Mouse (Mus musculus) embryo, embryonic 10 days (tissue): Measurements from ENCODE around the gene Keap1.
"Not testable (repeated sequence)": the region's sequence is repeated elsewhere in the genome, so short reads cannot be mapped to it uniquely, and the experiment has no call there.

Experiments
- DNase-seq: peaks from one replicate; pipeline ENCODE4 v3.0.0-alpha.2; 2015; ENCODE audit warnings: low spot score

Gene Keap1

DNA sequence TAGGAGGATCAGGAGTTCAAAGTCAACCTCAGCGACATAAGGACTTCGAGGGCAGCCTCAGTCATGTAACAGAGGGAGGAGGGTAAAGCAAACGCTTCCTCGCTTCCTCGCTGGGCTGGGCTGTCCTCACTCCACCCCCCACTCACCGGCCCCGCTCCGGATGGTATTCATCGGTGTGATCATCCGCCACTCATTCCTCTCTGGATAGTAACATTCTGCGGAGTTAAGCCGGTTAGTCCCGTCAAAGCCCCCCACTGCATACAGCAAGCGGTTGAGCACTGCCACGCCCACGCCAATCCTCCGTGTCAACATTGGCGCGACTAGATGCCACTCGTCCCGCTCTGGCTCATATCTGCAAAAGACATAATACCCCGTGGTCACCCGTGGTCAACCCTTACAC, 7.6 kb downstream of the Keap1 start:
- DNase-seq, result no peak

DNA sequence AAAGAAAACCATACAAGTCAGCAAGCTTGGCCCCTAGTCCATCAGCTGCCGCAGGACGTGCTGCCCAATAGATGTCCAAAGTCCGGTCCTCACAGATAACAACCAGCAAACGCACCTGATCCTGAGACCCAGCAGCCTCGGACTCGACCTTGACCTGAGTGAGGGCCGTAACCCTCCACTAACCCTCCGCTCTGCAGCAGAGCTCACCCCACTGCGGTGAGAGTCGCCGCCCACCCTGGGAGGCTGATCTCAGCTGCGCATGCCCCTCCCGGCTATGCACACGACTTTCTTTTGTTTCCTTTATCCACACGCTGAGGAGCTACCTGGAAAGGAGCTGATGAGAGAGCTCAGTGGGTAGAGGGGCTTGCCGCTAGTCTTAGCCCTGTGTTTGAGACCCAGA, 11.8 kb downstream of the Keap1 start:
- peak; percentile 67 for DNase-seq

DNA sequence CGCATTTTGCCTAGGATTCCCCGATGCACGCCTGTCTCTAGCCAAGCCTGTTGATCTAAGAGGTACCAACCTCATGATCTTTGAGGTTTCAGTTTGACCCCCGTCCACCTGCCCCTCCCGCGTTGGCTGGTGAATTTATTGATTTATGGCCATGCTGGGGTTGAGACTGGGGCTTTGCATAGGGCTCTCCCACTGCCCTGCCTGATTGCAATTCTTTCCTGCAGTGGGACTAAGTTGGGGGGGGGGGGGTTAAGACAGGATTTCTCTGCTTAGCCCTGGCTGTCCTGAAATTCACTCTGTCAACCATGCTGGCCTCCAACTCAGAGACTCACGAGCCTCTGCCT, 13.8 kb downstream of the Keap1 start:
- no peak for DNase-seq

DNA sequence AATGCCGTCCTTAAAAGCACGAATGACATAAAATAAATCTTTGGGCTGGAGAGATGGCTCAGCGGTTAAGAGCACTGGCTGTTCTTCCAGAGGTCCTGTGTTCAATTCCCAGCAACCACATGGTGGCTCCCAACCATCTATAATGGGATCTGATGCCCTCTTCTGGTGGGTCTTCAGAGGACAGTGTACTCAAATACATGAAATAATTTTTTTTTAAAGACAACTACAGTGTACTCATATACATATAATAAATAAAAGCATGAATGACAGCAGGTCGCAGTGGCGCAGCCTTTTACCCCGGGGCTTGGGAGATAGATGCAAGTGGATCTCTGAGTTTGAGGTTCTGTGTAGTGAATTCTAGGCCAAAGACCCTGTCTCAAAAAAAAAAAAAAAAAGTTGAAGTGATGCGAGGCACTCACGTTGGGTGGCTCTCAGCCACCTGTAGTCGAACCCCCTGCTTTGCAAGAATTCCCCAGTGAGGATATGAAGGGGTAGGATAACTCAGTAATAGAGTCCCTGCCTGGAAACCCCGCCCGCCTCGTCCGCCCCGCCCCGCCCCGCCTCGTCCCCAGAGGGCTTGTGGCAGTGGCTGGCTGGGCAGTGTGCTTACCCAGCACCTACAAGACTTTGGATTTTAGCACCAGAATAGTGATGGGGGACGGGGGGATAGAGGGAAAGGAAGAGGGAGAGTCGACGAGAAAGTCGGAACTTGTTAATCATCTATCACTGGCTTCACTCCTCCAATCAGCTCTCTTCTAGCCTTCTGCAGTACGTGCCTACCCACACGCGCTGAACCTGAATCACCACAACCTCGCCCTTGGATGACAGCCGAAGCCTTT, 14.4 kb downstream of the Keap1 start:
- DNase-seq, result peak; percentile 81

DNA sequence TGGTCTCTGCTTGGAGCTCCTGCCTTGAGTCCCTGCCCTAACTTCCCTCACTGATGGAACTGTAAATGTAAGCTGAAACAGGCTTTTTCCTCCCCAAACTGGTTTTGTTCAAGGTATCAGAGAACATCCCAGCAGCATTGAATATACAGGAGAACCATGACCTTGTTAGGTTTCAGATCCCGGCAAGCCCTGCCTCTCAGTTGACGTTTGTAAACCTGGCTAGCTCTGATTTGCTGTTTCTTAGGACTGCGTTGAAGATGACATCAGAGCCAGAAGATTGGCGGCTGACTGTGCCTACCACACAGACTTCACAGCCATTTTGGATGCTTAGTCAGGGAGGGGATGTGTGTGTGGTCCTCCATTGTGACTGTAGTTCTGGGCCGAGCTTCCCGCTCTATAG, 15.3 kb downstream of the Keap1 start:
- no peak for DNase-seq

DNA sequence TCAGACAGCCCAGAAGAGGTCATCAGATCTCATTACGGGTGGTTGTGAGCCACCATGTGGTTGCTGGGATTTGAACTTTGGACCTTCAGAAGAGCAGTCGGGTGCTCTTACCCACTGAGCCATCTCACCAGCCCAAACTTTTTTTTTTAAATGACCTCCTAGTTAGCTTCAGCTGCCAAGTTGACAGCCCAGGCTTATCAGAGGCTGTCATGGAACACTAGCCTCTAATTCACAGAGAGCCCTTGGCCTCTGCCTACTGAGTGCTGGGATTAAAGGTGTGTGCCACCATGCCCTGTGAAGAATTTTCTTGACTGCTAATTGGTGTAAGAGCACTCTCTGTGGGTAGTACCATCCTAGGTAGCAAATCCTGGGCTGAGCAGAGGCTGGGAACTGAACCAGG, 15.7 kb downstream of the Keap1 start:
- DNase-seq, result not testable (repeated sequence)

DNA sequence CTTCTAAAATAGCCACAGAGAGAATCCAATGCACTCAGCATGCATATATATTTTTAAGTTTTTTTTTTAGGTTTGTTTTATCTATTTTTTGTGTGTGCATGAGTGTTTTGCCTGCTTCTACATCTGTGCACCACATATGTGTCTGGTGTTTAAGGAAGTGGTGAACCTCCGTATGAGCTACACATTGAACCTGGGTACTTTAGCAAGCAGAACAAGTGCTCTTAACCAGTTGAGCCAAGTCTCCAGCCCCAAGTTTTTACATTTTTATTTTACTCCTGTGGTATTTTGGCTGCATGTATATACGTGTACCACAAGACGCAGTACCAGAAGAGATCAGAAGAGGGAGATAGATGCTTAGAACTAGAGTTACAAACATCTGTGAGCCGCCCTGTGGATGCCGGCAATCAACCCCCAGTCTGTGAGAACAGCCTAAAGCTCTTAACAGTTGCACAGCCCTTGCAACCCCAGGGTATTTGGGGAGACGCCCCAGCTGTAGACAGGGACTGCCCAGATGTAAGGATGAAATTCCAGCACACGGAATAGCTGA, 17.7 kb downstream of the Keap1 start:
- DNase-seq, result peak; percentile 89

DNA sequence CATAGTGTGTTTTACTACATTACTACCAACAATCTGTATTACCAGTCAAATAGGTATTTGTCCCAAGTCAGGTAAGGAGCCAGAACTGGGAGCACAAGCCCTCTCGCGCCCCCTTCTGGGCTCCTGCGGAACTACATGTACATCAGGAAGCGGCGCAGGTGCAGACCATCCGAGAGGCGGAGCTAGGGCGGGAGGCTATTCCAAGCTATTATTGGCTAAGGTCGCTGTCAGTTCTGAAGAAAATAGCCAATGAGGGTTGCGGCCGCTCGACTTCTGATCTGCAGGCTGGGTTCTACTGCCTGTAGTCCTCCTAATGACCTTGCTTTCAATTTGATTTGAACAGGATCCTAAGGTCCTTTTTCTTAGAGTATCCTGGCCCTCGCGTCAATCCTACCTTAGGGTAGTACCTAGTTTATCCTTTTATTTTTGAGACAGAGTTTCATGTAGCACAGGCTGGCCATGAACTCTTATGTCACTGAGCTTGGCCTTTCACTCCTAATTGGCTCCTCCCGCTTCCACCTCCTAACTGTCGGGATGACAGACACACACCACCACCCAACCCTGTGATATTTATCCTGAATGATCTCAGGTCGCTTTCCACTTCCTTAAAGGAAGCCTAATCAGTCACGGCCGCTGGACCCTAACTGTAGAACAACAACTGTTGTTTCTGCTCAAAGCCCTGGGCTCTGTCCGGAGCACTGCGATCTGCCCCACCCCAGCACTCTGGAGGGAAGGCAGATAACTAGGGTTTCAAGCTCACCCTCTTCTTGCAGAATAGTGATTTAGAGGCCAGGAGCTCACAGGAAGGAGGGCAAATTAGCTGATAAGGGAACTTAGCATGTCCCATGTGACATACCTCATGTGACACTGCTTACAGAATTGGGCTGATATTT, 18.4 kb downstream of the Keap1 start:
- DNase-seq, result peak; percentile 94

DNA sequence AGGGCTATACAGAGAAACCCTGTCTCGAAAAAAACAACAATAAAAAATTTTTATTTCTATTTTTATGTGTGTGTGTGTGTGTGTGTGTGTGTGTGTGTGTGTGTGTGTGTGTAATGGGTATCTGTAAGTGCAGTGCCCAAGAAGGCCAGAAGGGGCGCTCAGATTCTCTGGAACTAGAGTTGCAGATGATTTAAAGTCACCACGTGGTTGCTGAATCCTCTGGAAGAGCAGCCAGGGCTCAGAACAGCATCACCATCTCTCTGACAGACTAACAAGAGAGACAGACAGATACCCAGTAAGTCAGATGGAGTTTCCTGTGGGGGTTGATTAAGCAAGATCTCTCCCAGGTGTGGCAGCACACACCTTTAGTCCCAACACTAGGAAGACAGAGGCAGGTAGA, 19.3 kb downstream of the Keap1 start:
- DNase-seq, result no peak

DNA sequence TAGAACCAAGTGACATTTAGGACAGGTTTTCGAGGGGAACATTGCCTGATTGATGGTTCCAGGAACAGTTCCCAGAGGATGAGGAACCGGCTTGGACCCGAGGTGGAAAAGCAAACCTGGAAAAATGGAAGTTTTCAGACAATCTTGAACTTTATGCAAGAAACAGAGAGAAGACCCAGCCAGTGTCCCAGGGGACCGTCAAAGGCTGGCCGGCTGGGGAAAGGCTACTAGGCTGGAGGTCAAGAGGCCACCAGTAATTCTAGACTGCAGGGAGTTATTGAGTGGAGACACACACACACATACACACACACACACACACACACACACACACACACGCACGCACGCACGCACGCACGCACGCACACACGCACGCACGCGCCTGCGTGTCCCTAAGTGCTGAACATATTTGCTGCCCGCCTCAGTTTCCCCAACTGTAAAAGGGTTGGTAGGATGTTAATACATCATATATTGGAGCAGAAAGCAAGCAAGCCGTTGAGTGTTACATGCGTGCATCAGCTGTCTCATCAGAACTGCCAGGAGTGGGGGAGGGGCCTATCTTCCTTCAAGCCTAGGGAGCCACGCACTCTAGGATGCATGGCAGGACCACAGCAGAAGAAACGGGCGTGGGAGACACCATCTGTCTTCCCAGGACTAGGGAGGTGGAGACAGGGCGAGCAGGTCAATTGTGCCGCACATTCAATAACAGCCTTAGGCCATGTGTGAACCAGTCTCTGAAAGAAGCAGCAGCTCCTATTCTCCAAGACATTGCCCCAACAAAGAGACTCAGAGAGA, 22.9 kb downstream of the Keap1 start:
- DNase-seq, result peak; percentile 59

DNA sequence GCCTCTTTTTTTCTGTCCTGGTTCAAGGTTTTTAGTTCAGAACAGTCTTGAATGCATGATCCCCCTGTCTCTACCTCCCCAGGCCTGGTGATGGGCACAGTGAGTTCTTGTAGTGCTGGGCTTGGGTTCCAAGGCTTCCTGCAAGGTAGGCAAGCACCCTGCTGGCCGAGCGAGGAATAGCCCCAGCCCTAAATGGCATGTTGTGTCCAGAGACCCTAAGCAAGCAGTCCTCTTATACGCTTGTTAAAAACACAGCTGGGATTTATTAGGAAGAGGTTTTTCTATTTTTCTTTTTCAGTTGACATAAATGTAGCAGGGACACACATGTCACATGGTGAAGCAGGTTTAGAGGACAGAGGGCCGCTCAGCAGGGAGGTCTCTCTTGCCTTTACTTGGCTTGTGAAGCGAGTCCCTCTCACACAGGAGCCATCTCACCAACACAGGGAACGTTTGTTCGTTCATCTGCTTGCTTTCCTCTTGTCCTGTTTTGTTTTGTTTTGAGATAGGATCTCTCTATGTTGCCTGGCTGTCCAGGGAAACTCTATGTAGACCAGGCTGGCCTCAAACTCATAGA, 25.5 kb downstream of the Keap1 start:
- DNase-seq, result peak; percentile 77

DNA sequence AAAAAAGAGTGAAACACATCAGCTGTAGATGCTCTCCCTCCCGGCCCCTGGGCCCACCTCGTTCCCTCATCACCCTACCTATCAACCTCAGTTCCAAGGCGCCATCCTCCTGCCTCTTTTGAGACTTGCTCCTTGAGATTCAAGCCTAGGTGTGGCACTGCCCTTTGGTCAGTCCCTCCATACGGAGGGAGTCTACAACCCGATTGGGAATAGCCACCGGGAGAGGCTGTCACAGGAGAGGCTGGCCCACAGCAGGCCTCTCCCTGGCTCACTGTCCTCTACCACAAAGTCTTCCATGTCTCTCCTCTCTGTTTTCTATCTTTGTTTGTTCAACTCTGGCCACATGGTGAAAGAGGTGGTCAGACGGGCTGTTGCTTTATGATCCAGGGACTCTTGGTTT, 27.5 kb downstream of the Keap1 start:
- no peak for DNase-seq

DNA sequence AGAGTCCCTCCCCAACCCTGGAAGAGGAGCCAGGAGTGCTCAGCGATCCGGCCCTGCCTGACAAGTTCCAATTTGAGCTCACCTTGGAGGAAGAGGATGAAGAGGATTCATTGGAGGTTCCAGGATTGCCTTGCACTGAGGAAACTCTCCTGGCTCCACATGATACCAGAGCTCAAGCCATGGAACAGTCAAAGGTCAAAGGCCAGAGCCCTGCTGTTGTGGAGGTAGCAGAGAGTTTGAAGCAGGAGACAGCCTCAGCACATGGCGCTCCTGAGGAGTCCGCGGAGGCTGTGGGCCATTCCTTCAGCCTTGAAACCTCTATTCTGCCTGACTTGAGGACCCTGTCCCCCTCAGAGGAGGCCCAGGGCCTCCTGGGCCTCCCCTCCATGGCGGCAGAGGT, 28.3 kb downstream of the Keap1 start:
- peak; percentile 58 for DNase-seq

DNA sequence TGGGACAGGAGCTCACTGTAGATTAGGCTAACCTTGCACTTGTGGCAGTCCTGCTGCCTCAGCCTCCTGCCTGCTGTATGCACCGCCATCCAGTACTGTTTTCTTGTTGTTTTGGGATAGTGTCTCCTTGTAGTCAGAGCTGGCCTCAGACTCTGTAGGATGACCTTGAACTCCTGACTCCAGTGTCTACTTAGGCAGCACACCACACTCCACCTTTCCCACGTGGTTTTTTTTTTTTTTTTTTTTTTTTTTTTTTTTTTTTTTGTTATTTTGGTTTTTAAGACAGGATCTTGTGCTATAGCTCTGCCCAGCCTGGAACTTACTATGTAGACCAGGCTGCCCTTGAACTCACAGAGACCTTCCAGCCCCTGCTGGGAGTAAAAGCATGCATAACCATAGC, 30.5 kb downstream of the Keap1 start:
- no peak for DNase-seq

DNA sequence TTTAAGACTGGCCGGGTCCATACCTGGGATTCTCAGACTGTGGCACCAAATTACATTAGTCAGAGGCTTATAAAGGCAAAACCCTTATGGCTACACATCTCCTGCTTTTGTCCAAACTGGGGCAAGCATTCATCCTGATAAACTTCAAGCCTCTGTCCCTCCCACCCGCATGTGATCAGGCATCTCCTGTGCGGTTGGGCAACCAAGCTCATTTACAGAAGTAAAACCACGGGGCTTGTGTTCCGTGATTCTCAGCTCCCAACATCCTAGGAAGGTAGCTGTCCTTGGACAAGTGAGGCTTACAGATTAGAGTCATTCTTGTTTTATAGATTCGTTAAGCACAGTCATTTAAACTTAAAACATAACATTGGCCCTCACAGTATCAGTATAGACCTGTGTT, 32.3 kb downstream of the Keap1 start:
- DNase-seq, result no peak

DNA sequence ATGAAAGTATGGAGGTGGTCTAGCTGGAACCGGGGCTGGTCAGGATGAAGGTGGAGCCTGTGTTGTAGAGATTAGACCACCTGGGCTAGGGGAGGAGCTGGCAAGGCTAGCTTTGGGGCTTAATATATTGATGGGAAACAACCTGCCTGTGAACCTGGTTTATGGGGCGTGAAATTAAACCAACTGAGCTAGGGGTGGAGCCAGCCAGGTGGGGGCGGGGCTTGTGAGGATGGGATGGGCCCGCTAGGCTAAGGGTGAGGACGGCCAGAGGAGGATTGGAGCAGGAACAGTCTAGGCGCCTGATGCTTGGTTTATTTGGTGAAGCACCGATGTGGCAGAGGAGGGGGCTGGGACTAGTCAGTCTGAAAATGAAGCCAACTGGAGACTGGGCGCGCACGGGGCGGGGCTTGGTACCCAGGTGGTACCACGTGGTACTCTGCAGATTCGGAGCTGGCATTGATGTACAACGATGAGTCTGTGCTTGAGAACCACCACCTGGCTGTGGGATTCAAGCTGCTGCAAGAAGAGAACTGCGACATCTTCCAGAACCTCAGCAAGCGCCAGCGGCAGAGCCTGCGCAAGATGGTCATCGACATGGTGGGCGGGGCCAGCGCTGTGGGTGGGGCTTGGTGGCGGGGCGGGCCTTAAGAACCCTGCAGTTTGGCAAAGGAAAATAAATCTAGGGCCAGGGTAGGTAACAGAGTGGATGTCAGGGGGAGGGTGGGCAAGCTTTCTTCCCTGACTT, 34.5 kb downstream of the Keap1 start:
- DNase-seq, result peak; percentile 48

DNA sequence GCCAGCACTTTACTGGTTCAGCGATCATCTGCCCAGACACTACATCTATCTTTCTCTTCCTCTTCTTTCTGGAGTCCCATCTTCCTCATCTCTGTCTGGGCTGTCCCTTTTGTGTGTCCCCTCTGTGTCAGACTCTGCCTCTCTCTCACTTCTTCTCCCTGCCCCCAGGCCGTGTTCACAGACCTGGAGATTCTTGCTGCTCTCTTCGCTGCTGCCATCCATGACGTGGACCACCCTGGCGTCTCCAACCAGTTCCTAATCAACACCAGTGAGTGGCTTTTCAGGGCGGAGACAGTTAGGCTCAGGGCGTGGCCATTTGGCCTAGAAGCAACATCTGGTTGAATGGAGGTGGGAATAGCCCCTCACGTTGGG, 35.0 kb downstream of the Keap1 start:
- no peak for DNase-seq

DNA sequence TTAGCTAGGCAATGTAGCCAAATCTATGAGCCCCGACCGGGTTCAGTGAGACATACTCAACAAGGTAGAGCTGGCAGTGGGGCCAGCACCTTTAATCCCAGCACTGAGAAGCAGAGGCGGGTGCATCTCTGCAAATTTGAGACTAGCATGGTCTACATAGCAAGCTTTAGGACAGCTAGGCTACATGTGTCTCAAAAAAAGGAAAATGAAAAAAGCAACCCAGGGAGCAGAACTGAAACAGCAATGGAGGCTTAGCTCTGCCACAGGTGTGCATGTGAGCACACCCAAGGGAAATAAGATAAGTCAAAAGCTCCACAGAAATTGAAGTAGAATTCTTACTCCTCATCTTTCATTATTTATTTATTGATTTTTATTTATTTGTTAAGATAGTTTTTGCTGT, 40.2 kb downstream of the Keap1 start:
- no peak for DNase-seq

DNA sequence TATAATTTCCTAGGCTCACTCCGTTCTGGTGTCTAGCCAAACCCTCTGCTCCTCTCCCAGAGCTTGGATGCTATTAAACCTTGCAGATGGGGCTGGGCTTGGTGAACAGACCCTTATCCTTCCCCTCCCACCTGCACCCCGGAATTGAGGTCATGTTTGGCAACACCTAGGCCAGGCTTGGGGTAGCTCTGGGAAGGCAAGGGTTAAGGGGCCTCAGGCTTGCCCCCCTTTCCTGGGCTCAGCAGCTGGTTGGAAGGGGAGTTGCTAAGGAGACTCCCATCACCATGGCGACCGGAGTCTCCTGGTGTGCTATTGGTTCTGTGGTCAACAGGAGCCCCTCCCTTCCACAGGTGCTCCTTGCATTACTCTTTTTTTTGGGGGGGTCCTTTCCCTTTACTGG, 41.2 kb downstream of the Keap1 start:
- peak; percentile 77 for DNase-seq

DNA sequence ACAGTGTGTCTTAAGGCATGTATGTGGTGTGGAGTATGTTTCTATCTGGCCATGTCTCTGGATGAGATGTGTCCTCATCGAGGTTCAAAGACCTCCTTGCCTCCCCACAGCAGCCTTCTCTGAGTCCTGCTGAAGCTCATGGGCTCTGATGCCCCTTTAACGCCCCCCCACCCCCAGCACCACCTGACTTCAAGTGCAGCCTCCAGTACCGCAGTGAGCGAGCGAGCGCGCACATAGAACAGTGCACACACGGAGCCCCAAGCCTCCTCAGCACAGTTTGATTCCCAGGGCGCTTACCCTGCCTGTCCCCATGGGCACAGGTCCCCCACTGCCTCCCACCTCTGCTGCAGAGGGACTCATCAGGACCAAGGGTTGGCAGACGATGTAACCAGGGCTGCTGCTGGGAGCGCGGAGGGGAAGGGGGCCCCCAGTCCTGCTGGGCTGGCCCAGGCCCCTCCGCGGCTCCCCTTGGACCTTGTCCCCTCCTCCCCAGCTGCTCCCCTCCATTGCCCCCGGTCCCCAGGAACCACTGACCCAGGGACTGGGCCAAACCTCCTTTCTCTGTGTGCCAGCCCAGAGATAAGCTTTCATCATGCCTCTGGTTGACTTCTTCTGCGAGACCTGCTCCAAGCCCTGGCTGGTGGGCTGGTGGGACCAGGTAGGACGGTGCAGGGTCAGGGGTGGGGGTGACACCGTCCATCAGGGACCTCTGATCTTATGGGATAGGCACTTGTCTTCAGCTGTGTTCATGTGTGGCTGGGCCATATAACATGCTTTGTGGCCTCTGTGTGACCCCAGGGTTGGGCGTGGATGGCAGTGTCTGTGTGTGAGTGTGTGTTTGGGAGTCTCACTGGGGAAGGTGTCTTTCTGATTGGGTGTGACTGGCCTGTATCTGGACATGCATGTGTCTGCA, 42.4 kb downstream of the Keap1 start:
- DNase-seq, result no peak
